Mouse (Mus musculus) gonadal fat pad, adult 2 months (tissue): Measurements from ENCODE around the gene Vpreb3. TPM values are rescaled to one million over a fixed set of nuclear protein-coding genes. Genes with fewer than 3 reads are reported as not detected.
"Not testable (repeated sequence)": the region's sequence is repeated elsewhere in the genome, so short reads cannot be mapped to it uniquely, and the experiment has no call there.

Source experiments
- DNase-seq: peaks from one replicate; pipeline ENCODE4 v3.0.0-alpha.2; 2012; ENCODE audit warnings: low read depth
- polyA plus RNA-seq: library from polyadenylated mRNA; depleted of rRNA; stranded (reverse); fragments of >200 nt; gene quantifications from 2 replicates; pipeline ENCODE4 v1.2.3, GENCODE M21; 2012; rRNA removed

The Vpreb3 gene
- polyA plus RNA-seq, 1 experiment = 0.55 TPM

- no peak for DNase-seq
Observed at GRCm38 (mm10) chr10:75973846-75974245, 31.0 kb downstream of the Vpreb3 start.

- DNase-seq = no peak
Observed at GRCm38 (mm10) chr10:75975216-75975615, 32.4 kb downstream of the Vpreb3 start.

DNA sequence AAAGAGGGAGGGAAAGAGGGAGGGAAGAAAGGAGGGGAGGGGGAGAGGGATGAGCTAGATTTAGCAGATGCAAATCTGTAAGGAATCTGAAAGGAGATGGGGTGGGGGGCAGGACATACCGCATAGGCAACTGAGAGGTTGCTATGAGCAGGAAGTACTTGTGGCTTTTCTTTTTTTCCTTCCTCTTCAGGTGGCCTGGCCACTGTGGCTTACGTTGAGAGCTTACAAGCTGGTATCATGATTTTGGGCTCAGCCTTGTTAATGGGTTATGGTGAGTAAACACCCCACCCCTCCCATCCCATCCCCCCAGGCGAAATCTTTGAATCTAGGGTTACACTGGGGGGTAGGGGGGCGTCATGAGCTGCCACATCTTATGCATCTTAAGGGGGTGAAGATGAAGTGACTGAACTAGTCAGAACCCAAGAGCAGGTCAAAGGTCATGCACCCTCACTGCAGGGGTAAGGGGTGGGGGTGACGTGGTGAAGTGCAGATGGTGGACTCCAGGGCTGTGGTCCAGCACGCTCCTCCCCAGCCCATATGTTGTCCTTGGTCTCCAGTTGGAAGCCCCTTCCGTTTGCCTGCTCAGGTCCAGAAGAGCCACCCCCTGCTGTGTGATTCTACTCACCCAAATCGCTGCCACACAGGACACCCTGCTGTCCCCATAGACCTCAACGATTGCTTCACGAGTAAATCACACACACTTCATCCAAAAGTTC is 35.4 kb downstream of the Vpreb3 start:
- DNase-seq = no peak

- DNase-seq = no peak
Observed at GRCm38 (mm10) chr10:75978835-75979157, 35.9 kb downstream of the Vpreb3 start.

GRCm38 (mm10) chr10:75979432-75979831 is 36.6 kb downstream of the Vpreb3 start:
- DNase-seq = no peak

DNA sequence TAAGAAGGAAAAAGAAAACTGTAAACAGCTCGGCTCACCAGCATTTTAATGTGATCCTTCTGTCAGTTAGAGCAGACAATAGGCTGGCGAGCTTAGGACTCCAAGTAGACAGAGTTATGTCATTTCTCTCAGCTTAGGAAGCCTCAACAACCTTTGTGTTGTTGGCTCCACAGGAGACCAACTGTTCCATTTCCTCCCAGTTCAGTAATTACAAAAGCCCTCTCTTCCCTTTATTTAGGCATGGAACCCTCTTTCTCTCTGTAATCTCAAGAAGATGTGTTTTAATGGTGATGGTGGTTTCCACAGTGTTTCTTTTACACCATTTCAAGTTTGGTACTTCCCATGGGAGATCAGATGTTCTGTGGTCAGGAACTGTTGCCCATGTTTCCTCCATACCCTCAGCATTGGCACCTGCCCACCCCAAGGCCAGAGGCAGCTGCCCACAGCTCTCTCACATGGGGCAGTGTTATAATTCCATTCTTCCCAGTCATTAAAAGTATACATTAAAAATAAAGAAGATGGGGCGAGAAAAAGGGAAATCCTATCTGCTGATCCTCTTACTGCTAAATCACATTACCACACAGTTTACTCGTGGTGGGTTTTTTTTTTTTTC is 47.7 kb downstream of the Vpreb3 start:
- no peak for DNase-seq

DNA sequence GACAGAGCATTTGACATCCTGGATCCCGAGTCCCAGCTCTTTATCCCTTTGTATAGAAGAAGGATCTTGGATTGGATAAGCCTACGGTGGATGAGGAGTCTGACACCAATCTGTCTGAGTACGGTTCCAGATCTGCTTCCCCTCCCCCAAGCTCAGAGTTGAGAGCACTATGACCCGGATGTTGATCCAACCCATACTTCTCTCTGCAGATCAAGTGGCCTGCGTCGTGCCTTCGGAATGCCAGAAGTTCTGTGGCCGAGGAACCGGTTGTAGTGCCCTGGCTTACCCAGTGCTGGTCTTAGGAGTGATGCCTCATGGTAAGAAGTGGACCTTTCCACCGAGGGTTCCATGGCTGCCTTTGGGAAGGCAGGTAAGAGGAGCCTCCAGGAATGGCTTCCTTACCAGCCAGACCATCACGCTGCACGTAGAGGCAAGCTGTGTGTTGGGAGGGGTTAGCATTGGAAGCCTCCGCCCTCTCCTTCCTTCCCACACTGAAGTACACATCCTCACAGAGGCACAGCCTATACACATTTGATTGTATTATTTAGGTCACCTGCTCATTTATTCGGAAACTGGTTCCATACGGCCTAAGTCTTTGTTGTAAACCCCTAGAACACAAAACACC is 50.9 kb downstream of the Vpreb3 start:
- no peak for DNase-seq

GRCm38 (mm10) chr10:75994531-75995210 is 51.8 kb downstream of the Vpreb3 start:
- DNase-seq = not testable (repeated sequence)

DNA sequence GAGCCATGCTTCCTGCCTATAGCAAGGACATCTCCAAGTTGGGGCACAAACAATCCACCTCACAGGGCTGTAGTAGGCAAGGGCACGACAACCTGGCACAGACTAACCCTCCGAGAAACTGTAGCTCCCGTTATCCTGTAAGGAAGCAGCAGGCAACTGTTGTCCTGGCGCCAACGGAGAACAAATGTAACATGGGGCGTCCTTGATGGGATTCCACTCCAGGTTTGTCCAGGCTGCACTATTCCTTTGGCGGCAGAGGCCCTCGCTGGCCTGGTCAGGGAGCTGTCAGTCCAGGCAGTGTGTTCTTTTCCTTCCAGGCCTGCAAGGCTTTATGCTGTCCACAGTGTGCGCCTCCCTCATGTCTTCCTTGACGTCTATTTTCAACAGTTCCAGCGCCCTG is 52.6 kb downstream of the Vpreb3 start:
- no peak for DNase-seq

DNA sequence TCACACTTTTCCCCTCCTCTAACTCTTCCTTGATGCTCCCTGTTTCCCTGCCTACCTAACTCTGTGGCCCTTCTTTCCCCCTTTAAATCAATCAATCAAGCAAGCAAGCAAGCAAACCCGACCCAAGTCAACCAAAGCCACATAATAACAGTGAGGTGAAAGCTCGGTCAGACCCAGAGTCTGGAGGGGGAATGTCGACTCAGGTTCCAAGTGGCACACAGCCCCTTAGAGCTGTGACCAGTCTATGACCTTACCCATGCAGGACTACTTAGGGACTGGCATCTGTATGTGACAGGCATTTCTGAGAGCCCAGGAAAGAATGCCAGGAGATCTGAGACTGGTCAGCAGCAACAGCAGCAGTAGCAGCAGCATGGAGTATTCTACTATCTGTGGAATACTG is 53.5 kb downstream of the Vpreb3 start:
- no peak for DNase-seq

Other genes with a start within 250 kb of the Vpreb3 start
- gene Cabin1, start 178.7 kb upstream of the Vpreb3 start, polyA plus RNA-seq = 31.3 and 33.0 TPM in 2 replicates
- 97.9 and 149 TPM in 2 replicates for gene Ddt, start 169.6 kb upstream of the Vpreb3 start, polyA plus RNA-seq
- 1.2 TPM in 1 of 2 replicates, not detected in the other for gene Gm20441, start 162.1 kb upstream of the Vpreb3 start, polyA plus RNA-seq
- gene Gstt3, start 161.6 kb upstream of the Vpreb3 start, polyA plus RNA-seq = 99.8 and 148 TPM in 2 replicates
- 143 and 149 TPM in 2 replicates for gene Gstt1, start 144.5 kb upstream of the Vpreb3 start, polyA plus RNA-seq
- 1.0 and 2.6 TPM in 2 replicates for gene Gstt4, start 120.5 kb upstream of the Vpreb3 start, polyA plus RNA-seq
- gene Gstt2, start 105.6 kb upstream of the Vpreb3 start, polyA plus RNA-seq = 140 and 162 TPM in 2 replicates
- 670 and 829 TPM in 2 replicates for gene Mif, start 82.8 kb upstream of the Vpreb3 start, polyA plus RNA-seq
- gene Derl3, start 49.6 kb upstream of the Vpreb3 start, polyA plus RNA-seq = 186 and 253 TPM in 2 replicates
- 37.1 and 46.1 TPM in 2 replicates for gene Smarcb1, start 21.4 kb upstream of the Vpreb3 start, polyA plus RNA-seq
- 138 and 191 TPM in 2 replicates for gene Chchd10, start 9.9 kb upstream of the Vpreb3 start, polyA plus RNA-seq
- gene Mmp11, start 6.6 kb upstream of the Vpreb3 start, polyA plus RNA-seq = 15.5 and 16.6 TPM in 2 replicates
- 1.0 and 1.4 TPM in 2 replicates for gene Gm867, start 2.4 kb upstream of the Vpreb3 start, polyA plus RNA-seq
- gene Gm5134, start 11.5 kb downstream of the Vpreb3 start, polyA plus RNA-seq = 0.07 and 0.13 TPM in 2 replicates
- 4.4 and 4.8 TPM in 2 replicates for gene Zfp280b, start 89.6 kb downstream of the Vpreb3 start, polyA plus RNA-seq
- gene Slc5a4b, start 167.9 kb downstream of the Vpreb3 start, polyA plus RNA-seq = not detected in 2 replicates
- not detected in 2 replicates for gene Slc5a4a, start 204.4 kb downstream of the Vpreb3 start, polyA plus RNA-seq